Mouse (Mus musculus): ENCODE results near the gene Tekt1. TPM values are rescaled to one million over a fixed set of nuclear protein-coding genes. Genes with fewer than 3 reads are reported as not detected.

The Tekt1 gene
- polyA plus RNA-seq, 1 experiment, result 0.13 TPM

- TF ChIP-seq POLR2A (IDR thresholded peaks at IDR 0.05; ENCODE audit: low read depth, low read length) (no peak), CTCF (conservative IDR thresholded peaks at IDR 0.05; ENCODE audit: insufficient read depth, insufficient read length, low read depth, low read length) (no peak)
- Histone ChIP-seq H3K36me3 (ENCODE audit: control insufficient read depth, insufficient read depth, low read length) (no peaks in the 10 kb centered on the region), H3K4me3 (ENCODE audit: insufficient read depth, low read depth, low read length) (no peak overlapping the region), H3K27me3 (replicated peaks; ENCODE audit: control insufficient read depth, insufficient read depth, low read length) (no peaks in the 10 kb centered on the region), H3K4me1 (ENCODE audit: control insufficient read depth, insufficient read depth, low read length) (peaks cover 17% of the 10 kb centered on the region), H3K27ac (ENCODE audit: insufficient read depth, low read depth, low read length) (no peak overlapping the region)
- WGBS, result 91% methylated on average over 8 of the region's 8 CpGs
- DNase-seq, result no peak
These were observed 35.7 kb upstream of the Tekt1 start for GRCm38 (mm10) chr11:72397811-72398525.

- Histone ChIP-seq H3K4me3 (ENCODE audit: insufficient read depth, low read depth, low read length) (no peak overlapping the region), H3K4me1 (ENCODE audit: control insufficient read depth, insufficient read depth, low read length) (peaks cover 10% of the 10 kb centered on the region), H3K27me3 (replicated peaks; ENCODE audit: control insufficient read depth, insufficient read depth, low read length) (no peaks in the 10 kb centered on the region), H3K36me3 (ENCODE audit: control insufficient read depth, insufficient read depth, low read length) (no peaks in the 10 kb centered on the region), H3K27ac (ENCODE audit: insufficient read depth, low read depth, low read length) (no peak overlapping the region)
- WGBS, result 44% methylated on average over 10 of the region's 10 CpGs
- TF ChIP-seq CTCF (conservative IDR thresholded peaks at IDR 0.05; ENCODE audit: insufficient read depth, insufficient read length, low read depth, low read length) (no peak), POLR2A (IDR thresholded peaks at IDR 0.05; ENCODE audit: low read depth, low read length) (no peak)
- peak; percentile 61 for DNase-seq
These were observed 34.8 kb upstream of the Tekt1 start for GRCm38 (mm10) chr11:72397072-72397471.

GRCm38 (mm10) chr11:72396621-72397020 lies 34.4 kb upstream of the Tekt1 start:
- H3K27me3 ChIP-seq (replicated peaks; ENCODE audit: control insufficient read depth, insufficient read depth, low read length), result no peaks in the 10 kb centered on the region
- TF ChIP-seq POLR2A (IDR thresholded peaks at IDR 0.05; ENCODE audit: low read depth, low read length) (no peak), CTCF (conservative IDR thresholded peaks at IDR 0.05; ENCODE audit: insufficient read depth, insufficient read length, low read depth, low read length) (no peak)
- no peak overlapping the region for H3K4me3 ChIP-seq (ENCODE audit: insufficient read depth, low read depth, low read length)
- H3K4me1 ChIP-seq (ENCODE audit: control insufficient read depth, insufficient read depth, low read length), result peaks cover 6% of the 10 kb centered on the region
- H3K27ac ChIP-seq (ENCODE audit: insufficient read depth, low read depth, low read length), result no peak overlapping the region
- H3K36me3 ChIP-seq (ENCODE audit: control insufficient read depth, insufficient read depth, low read length), result no peaks in the 10 kb centered on the region
- WGBS, result 72% methylated on average over 7 of the region's 7 CpGs
- DNase-seq, result no peak

- H3K27me3 ChIP-seq (replicated peaks; ENCODE audit: control insufficient read depth, insufficient read depth, low read length), result no peaks in the 10 kb centered on the region
- no peaks in the 10 kb centered on the region for H3K36me3 ChIP-seq (ENCODE audit: control insufficient read depth, insufficient read depth, low read length)
- TF ChIP-seq CTCF (conservative IDR thresholded peaks at IDR 0.05; ENCODE audit: insufficient read depth, insufficient read length, low read depth, low read length) (no peak), POLR2A (IDR thresholded peaks at IDR 0.05; ENCODE audit: low read depth, low read length) (no peak)
- no peaks in the 10 kb centered on the region for H3K4me1 ChIP-seq (ENCODE audit: control insufficient read depth, insufficient read depth, low read length)
- no peak for DNase-seq
- WGBS, result 85% methylated on average over 6 of the region's 6 CpGs
- no peak overlapping the region for H3K4me3 ChIP-seq (ENCODE audit: insufficient read depth, low read depth, low read length)
- H3K27ac ChIP-seq (ENCODE audit: insufficient read depth, low read depth, low read length), result no peak overlapping the region
These were observed 33.4 kb upstream of the Tekt1 start for GRCm38 (mm10) chr11:72395652-72396051.

- WGBS, result 63% methylated on average over 2 of the region's 2 CpGs
- TF ChIP-seq POLR2A (IDR thresholded peaks at IDR 0.05; ENCODE audit: low read depth, low read length) (no peak), CTCF (conservative IDR thresholded peaks at IDR 0.05; ENCODE audit: insufficient read depth, insufficient read length, low read depth, low read length) (no peak)
These were observed 32.5 kb upstream of the Tekt1 start for GRCm38 (mm10) chr11:72394694-72395093.

GRCm38 (mm10) chr11:72393669-72394068 lies 31.4 kb upstream of the Tekt1 start:
- no peak overlapping the region for H3K4me3 ChIP-seq (ENCODE audit: insufficient read depth, low read depth, low read length)
- TF ChIP-seq CTCF (conservative IDR thresholded peaks at IDR 0.05; ENCODE audit: insufficient read depth, insufficient read length, low read depth, low read length) (no peak), POLR2A (IDR thresholded peaks at IDR 0.05; ENCODE audit: low read depth, low read length) (no peak)
- H3K27me3 ChIP-seq (replicated peaks; ENCODE audit: control insufficient read depth, insufficient read depth, low read length), result no peaks in the 10 kb centered on the region
- H3K36me3 ChIP-seq (ENCODE audit: control insufficient read depth, insufficient read depth, low read length), result peaks cover 2% of the 10 kb centered on the region; the same call in 1 of the 2 replicates
- WGBS, result 42% methylated on average over 5 of the region's 5 CpGs
- no peaks in the 10 kb centered on the region for H3K4me1 ChIP-seq (ENCODE audit: control insufficient read depth, insufficient read depth, low read length)
- DNase-seq, result no peak
- no peak overlapping the region for H3K27ac ChIP-seq (ENCODE audit: insufficient read depth, low read depth, low read length)

More at GRCm38 (mm10) chr11:72394694-72395093, 32.5 kb upstream of the Tekt1 start:
- Histone ChIP-seq H3K27me3 (replicated peaks; ENCODE audit: control insufficient read depth, insufficient read depth, low read length) (no peaks in the 10 kb centered on the region), H3K27ac (ENCODE audit: insufficient read depth, low read depth, low read length) (no peak overlapping the region), H3K36me3 (ENCODE audit: control insufficient read depth, insufficient read depth, low read length) (peaks cover 2% of the 10 kb centered on the region; the same call in 1 of the 2 replicates), H3K4me1 (ENCODE audit: control insufficient read depth, insufficient read depth, low read length) (no peaks in the 10 kb centered on the region), H3K4me3 (ENCODE audit: insufficient read depth, low read depth, low read length) (no peak overlapping the region)
- DNase-seq, result no peak

GRCm38 (mm10) chr11:72393243-72393642 lies 31.0 kb upstream of the Tekt1 start:
- Histone ChIP-seq H3K27ac (ENCODE audit: insufficient read depth, low read depth, low read length) (no peak overlapping the region), H3K4me1 (ENCODE audit: control insufficient read depth, insufficient read depth, low read length) (no peaks in the 10 kb centered on the region), H3K36me3 (ENCODE audit: control insufficient read depth, insufficient read depth, low read length) (peaks cover 2% of the 10 kb centered on the region; the same call in 1 of the 2 replicates), H3K27me3 (replicated peaks; ENCODE audit: control insufficient read depth, insufficient read depth, low read length) (no peaks in the 10 kb centered on the region), H3K4me3 (ENCODE audit: insufficient read depth, low read depth, low read length) (no peak overlapping the region)
- WGBS, result 68% methylated on average over 3 of the region's 3 CpGs
- TF ChIP-seq POLR2A (IDR thresholded peaks at IDR 0.05; ENCODE audit: low read depth, low read length) (no peak), CTCF (conservative IDR thresholded peaks at IDR 0.05; ENCODE audit: insufficient read depth, insufficient read length, low read depth, low read length) (no peak)
- no peak for DNase-seq

All from kidney, adult 2 months (tissue).